Mouse (Mus musculus) cortical plate, adult 2 months (tissue): ENCODE measurements around the gene Use1. TPM values are rescaled to one million over a fixed set of nuclear protein-coding genes. Genes with fewer than 3 reads are reported as not detected.
A peak's percentile ranks its signal among the peaks of the same experiment; 100 is the strongest.

Source experiments
- H3K27ac ChIP-seq: fragments of 200-500 bp; 2 replicates; pipeline ENCODE4 v1.5.1; 2012; ENCODE audit warnings: low read length, control low read depth, inconsistent platforms; ENCODE audit not compliant: insufficient read depth
- H3K4me1 ChIP-seq: fragments of 200-500 bp; 2 replicates; pipeline ENCODE4 v1.6.1; 2011; ENCODE audit warnings: low read length; ENCODE audit not compliant: control insufficient read depth, insufficient read depth
- H3K4me3 ChIP-seq: fragments of 200-500 bp; 2 replicates; pipeline ENCODE4 v1.5.1; 2011; ENCODE audit warnings: mild to moderate bottlenecking, low read length, control low read depth; ENCODE audit not compliant: insufficient read depth
- CTCF ChIP-seq: fragments of 200-500 bp; IDR thresholded peaks from 2 replicates; pipeline ENCODE4 v1.5.1; 2011; ENCODE audit warnings: mild to moderate bottlenecking, control low read depth, low read length; ENCODE audit not compliant: insufficient read depth; ENCODE audit errors: extremely low read depth
- POLR2A ChIP-seq: fragments of 200-500 bp; IDR thresholded peaks from 2 replicates; pipeline ENCODE4 v1.6.1; 2011; ENCODE audit warnings: mild to moderate bottlenecking, low read length, control low read depth; ENCODE audit not compliant: insufficient read depth; ENCODE audit errors: extremely low read depth
- polyA plus RNA-seq: library from polyadenylated mRNA; depleted of rRNA; stranded (reverse); fragments of >200 nt; gene quantifications from 2 replicates; pipeline ENCODE4 v1.2.3, GENCODE M21; 2012

Gene Use1
- polyA plus RNA-seq, 1 experiment = 181 TPM

DNA sequence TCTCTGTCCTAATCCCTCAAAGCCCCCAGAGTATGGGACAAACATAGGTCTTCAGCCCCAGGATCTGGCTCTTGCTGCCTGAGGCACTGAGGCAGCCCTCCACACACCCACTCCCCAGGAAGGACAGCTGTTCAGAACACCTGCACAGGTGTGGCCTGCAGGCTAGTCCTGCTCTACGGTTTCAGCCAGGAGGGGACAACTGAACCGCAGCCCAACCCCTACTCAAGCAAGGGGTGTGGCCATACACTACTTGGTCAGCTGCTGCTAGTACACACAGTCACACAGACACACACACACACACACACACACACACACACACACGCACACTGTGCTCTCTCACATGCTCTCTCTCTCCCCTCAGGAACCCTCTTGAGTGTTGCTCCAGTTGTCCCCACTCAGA lies 17.2 kb downstream of the Use1 start:
- Histone ChIP-seq H3K4me3 (no peak overlapping the region), H3K27ac (no peak overlapping the region), H3K4me1 (no peaks in the 10 kb centered on the region)
- TF ChIP-seq POLR2A (no peak), CTCF (no peak)

- no peak overlapping the region for H3K4me3 ChIP-seq
- H3K4me1 ChIP-seq = no peaks in the 10 kb centered on the region
- H3K27ac ChIP-seq = no peak overlapping the region
- TF ChIP-seq POLR2A (no peak), CTCF (no peak)
These were observed 18.7 kb downstream of the Use1 start for GRCm38 (mm10) chr8:71385212-71385835.

DNA sequence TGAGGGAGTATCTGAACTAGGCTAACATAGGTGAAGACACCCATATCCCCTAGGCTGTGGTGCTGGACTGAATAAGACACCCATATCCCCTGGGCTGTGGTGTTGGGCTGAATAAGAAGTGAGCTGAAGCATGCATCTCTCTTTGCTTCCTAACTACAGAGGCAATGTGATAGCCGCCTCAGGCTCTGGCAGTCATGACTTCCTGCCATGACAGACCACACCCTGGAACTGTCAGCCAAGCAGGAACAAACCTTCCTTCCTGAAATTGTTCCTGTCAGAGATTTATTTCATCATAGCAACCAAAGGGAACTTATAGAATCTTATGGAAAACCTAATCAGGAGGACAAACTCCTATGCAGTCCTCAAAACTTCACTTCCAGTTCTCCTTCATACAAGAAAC lies 21.6 kb downstream of the Use1 start:
- Histone ChIP-seq H3K4me1 (no peaks in the 10 kb centered on the region), H3K27ac (no peak overlapping the region)
- TF ChIP-seq POLR2A = no peak
- TF ChIP-seq CTCF = no peak

DNA sequence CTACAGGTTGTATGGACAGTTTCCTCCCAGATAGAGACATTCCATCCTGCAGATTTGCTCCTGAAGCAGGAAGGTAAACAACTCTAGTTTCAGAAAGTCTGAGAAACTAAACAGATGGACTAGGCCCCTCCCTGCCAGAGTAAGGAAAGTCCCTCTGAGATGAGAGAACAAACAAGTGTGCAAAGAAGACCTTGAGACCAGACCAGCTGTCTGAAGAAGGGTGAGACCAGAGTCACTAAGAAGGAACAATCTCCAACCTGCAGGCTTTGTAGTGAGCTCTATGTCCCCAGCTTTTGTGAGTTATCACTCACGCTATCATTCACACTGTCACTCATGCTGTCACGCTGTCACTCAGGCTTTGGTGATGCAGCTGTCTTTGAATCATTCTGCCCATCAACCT lies 25.0 kb downstream of the Use1 start:
- Histone ChIP-seq H3K4me3 (no peak overlapping the region), H3K4me1 (no peaks in the 10 kb centered on the region), H3K27ac (no peak overlapping the region)
- no peak for TF ChIP-seq POLR2A
- TF ChIP-seq CTCF = no peak

More for the DNA sequence above, 21.6 kb downstream of the Use1 start:
- no peak overlapping the region for H3K4me3 ChIP-seq

- no peaks in the 10 kb centered on the region for H3K4me1 ChIP-seq
- TF ChIP-seq POLR2A (no peak), CTCF (no peak)
- no peak overlapping the region for H3K27ac ChIP-seq
- H3K4me3 ChIP-seq = no peak overlapping the region
These were observed 25.7 kb downstream of the Use1 start for GRCm38 (mm10) chr8:71392391-71392790.

GRCm38 (mm10) chr8:71392871-71393270 lies 26.2 kb downstream of the Use1 start:
- H3K4me1 ChIP-seq = no peaks in the 10 kb centered on the region
- no peak overlapping the region for H3K4me3 ChIP-seq
- H3K27ac ChIP-seq = no peak overlapping the region
- no peak for TF ChIP-seq CTCF
- TF ChIP-seq POLR2A = no peak

DNA sequence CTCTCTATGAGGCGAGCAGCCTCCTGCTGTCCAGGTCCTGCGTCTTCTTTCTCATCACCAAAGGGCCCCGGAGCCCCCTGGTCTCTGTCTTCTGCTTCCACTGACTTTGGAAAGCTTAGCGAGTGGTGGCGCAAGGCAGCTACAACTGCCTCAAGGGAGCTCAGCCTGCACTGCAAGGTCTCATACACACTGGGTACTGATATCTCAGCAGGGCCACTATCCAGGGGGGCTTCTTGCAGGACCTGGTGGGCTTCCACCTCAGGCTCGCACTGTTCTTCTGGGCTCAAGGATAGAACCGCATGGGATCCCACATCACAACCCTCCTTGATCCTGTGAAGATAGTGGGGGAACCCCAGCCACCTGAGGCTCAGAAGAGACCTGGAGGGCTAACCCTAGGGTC lies 27.8 kb downstream of the Use1 start:
- H3K27ac ChIP-seq = no peak overlapping the region
- H3K4me3 ChIP-seq = 0 out of 2 replicates have a peak overlapping the region, but pooled peaks have one; percentile 6
- TF ChIP-seq CTCF = no peak
- no peak for TF ChIP-seq POLR2A
- H3K4me1 ChIP-seq = no peaks in the 10 kb centered on the region

- Histone ChIP-seq H3K27ac (peak overlapping the region; percentile 79; the same call in 1 of the 2 replicates), H3K4me3 (0 out of 2 replicates have a peak overlapping the region, but pooled peaks have one; percentile 6), H3K4me1 (no peaks in the 10 kb centered on the region)
- TF ChIP-seq CTCF = no peak
- no peak for TF ChIP-seq POLR2A
These were observed 28.4 kb downstream of the Use1 start for GRCm38 (mm10) chr8:71395071-71395470.

- no peak for TF ChIP-seq CTCF
- no peak for TF ChIP-seq POLR2A
- H3K4me1 ChIP-seq = no peaks in the 10 kb centered on the region
- H3K27ac ChIP-seq = peak within 1 kb of the TSS; percentile 79
- H3K4me3 ChIP-seq = peak within 1 kb of the TSS; percentile 64
These were observed 29.0 kb downstream of the Use1 start, which contains the start of gene Ushbp1 for GRCm38 (mm10) chr8:71395629-71396028. Ushbp1 (minus strand) TSS chr8:71395802.

DNA sequence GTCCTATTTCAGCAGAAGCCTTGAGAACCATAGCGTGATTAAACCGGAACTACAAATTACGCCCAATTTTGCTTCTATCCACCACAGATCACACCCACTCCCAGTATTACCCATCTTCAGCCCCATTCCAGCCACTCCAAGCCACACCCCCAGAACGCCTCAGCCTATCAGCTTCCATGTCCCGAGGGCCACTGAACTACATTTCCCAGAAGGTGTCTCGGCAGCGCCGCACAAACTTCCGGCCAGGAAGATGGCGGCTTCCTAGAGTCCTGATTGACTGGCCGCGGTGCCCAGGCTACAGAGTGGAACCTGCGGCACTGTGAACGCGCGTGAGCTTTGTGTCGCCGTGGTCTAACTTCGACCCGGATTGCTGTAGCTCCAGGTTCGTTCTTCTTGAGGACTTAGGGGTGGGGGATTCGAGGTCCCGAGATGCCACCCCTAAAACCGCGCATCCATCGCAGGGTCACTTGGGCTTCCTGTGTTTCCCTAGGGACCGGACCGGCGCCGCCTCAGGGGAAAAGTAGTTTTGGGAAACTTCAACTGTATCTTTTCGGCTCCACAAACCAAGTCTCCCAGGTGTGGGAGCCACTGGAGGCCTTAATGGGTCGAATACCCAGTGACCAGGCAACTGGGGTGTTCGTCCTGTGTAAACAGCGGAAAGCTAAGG lies 30.1 kb downstream of the Use1 start, which contains the start of gene Babam1:
TSS of gene Babam1 (plus strand) at position 223 of the 667 bp plus-strand sequence.
- Histone ChIP-seq H3K4me1 (no peaks in the 10 kb centered on the region), H3K4me3 (peak within 1 kb of the TSS; percentile 64), H3K27ac (peak within 1 kb of the TSS; percentile 4)
- TF ChIP-seq POLR2A (peak; percentile 78), CTCF (no peak)
